In the genomic region with DNA sequence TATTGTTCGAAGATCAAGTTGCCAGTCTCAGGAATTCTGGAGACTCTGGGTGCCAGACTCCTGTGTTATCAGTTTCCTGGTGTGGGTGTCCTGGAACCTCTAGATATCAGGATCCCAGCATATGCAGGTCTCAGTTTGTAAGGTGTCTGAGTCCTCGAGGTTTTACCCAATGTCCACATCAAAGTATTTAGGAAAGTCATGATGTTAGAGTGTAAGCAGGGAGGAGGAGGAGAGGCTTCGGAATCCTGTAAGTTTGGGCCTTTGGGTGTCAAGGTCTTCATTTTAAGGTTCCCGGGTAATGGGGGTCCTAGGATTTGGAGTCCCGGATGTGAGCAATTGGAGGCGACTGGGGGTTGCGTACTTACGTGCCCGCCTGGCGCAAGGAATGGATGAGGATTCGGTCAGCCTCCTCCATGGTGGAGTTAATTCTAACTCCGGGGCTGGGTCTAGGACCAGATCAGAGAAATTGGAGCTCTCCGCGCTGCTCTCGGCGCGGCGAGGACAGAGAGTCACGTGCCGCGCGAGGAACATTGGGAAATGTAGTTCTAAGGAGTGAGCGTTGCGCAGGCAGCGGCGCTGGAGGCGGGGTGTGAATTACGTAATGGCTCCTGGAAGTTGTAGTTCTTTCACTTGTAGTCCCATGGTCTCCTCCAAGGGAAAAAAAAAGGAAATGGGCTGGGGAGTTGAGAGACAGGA, we compare ENCODE assay signal across 7 mouse cellular contexts. TPM values are rescaled to one million over a fixed set of nuclear protein-coding genes. Genes with fewer than 3 reads are reported as not detected.
DNase-seq lines count a peak whose midpoint lies in the region; ATAC-seq lines count a peak whose summit lies in the region.

TSS of gene Ccdc22 (minus strand) at position 639 of the 696 bp plus-strand sequence.

- peak within 1 kb of the TSS; percentile 51 for H3K9ac ChIP-seq in intestine, embryonic 15.5 days

- WGBS in intestine, embryonic 15.5 days = 21% methylated on average over 28 of the region's 28 CpGs
- WGBS in midbrain, embryonic 10.5 days = 17% methylated on average over 28 of the region's 28 CpGs

- DNase-seq in adrenal gland, adult 18-20 months (ENCODE audit: low spot score in 2 of 2) = peak; percentile 64 to 66
- peak; percentile 91 for DNase-seq in embryo, embryonic 11 days
- DNase-seq in gastrocnemius, postnatal 36 days = peak; percentile 66 to 79
- DNase-seq in left cerebral cortex, postnatal 25 days (ENCODE audit: low spot score in 2 of 2) = peak; percentile 81 to 93
- peak; percentile 76 for DNase-seq in midbrain, embryonic 10.5 days (ENCODE audit: low spot score)
- peak; percentile 72 for DNase-seq in right cerebral cortex, postnatal 4 days

- no peak within 1 kb of the TSS for H3K27ac ChIP-seq in intestine, embryonic 15.5 days
- peak within 1 kb of the TSS; percentile 76 for H3K27ac ChIP-seq in midbrain, embryonic 10.5 days (replicated peaks)

- no peaks in the 10 kb centered on the region for H3K9me3 ChIP-seq in intestine, embryonic 15.5 days
- no peaks in the 10 kb centered on the region for H3K9me3 ChIP-seq in midbrain, embryonic 10.5 days (replicated peaks)

- H3K36me3 ChIP-seq in intestine, embryonic 15.5 days = no peaks in the 10 kb centered on the region
- H3K36me3 ChIP-seq in midbrain, embryonic 10.5 days = peaks cover 11% of the 10 kb centered on the region; the same call in 1 of the 2 replicates

- peak within 1 kb of the TSS; percentile 45 for H3K4me3 ChIP-seq in intestine, embryonic 15.5 days (replicated peaks)
- H3K4me3 ChIP-seq in midbrain, embryonic 10.5 days = peak within 1 kb of the TSS; percentile 58

- ATAC-seq in intestine, embryonic 15.5 days = peak; percentile 97

- intact Hi-C loops in gastrocnemius, postnatal 36 days (cut with DNase I) = no loop called here
- intact Hi-C loops in left cerebral cortex, postnatal 25 days (cut with DNase I) = no loop called here

- no peaks in the 10 kb centered on the region for H3K4me1 ChIP-seq in intestine, embryonic 15.5 days (replicated peaks)
- peaks cover 12% of the 10 kb centered on the region for H3K4me1 ChIP-seq in midbrain, embryonic 10.5 days

- peak within 1 kb of the TSS; percentile 53 for H3K4me2 ChIP-seq in intestine, embryonic 15.5 days (replicated peaks)

- H3K27me3 ChIP-seq in intestine, embryonic 15.5 days (replicated peaks) = no peaks in the 10 kb centered on the region
- H3K27me3 ChIP-seq in midbrain, embryonic 10.5 days (ENCODE audit: low read depth, poor library complexity, severe bottlenecking) = peaks cover 14% of the 10 kb centered on the region

RNA-seq across cellular contexts. Expression of gene Ccdc22, which starts in this region (rescaled TPM):
- 10 to 100 TPM; 16.9 to 23.8 TPM for total RNA-seq in adrenal gland, adult 18-20 months (2021)
- 10 to 100 TPM in 1 of 2 experiments, 1 to 10 TPM in 1; 9.8 to 11.5 TPM for total RNA-seq in gastrocnemius, postnatal 36 days (2021)
- polyA plus RNA-seq in intestine, embryonic 15.5 days (2015; fragmentation: Nextera tagmentation; extraction: Ambion mirVana) = 31.2 and 31.4 TPM in 2 replicates
- total RNA-seq in left cerebral cortex, postnatal 25 days (2021) = 10 to 100 TPM; 30.6 to 31.3 TPM
- polyA plus RNA-seq in midbrain, embryonic 10.5 days (2016; fragmentation: Nextera tagmentation; extraction: Ambion mirVana) = 34.3 and 36.4 TPM in 2 replicates
